Mouse (Mus musculus) midbrain, embryonic 12.5 days (tissue): ENCODE measurements around the gene Zfp637. TPM values are rescaled to one million over a fixed set of nuclear protein-coding genes. Genes with fewer than 3 reads are reported as not detected.

Source experiments
- ATAC-seq: fragments of 200-750 bp; cut with Nextera tagmentation; 2 replicates; pipeline ENCODE4 v1.8.0; 2017; ENCODE audit warnings: low read depth, moderate TSS enrichment, moderate library complexity; ENCODE audit not compliant: low FRiP score
- H3K27ac ChIP-seq: fragments of 300-500 bp; sonication (generic); replicated peaks from 2 replicates; pipeline ENCODE4 v1.5.1; 2016; ENCODE audit warnings: mild to moderate bottlenecking
- H3K27me3 ChIP-seq: fragments of 300-500 bp; sonication (generic); 2 replicates; pipeline ENCODE4 v1.6.1; 2016; ENCODE audit warnings: mild to moderate bottlenecking
- H3K36me3 ChIP-seq: fragments of 300-500 bp; sonication (generic); 2 replicates; pipeline ENCODE4 v1.6.1; 2016
- H3K4me1 ChIP-seq: fragments of 300-500 bp; sonication (generic); 2 replicates; pipeline ENCODE4 v1.6.1; 2016
- H3K4me2 ChIP-seq: fragments of 300-500 bp; sonication (generic); replicated peaks from 2 replicates; pipeline ENCODE4 v1.6.1; 2016; ENCODE audit warnings: mild to moderate bottlenecking, moderate library complexity
- H3K4me3 ChIP-seq: fragments of 300-500 bp; sonication (generic); 2 replicates; pipeline ENCODE4 v1.5.1; 2016; ENCODE audit warnings: mild to moderate bottlenecking
- H3K9ac ChIP-seq: fragments of 300-500 bp; sonication (generic); replicated peaks from 2 replicates; pipeline ENCODE4 v1.6.1; 2016; ENCODE audit warnings: mild to moderate bottlenecking, moderate library complexity
- H3K9me3 ChIP-seq: fragments of 300-500 bp; sonication (generic); 2 replicates; pipeline ENCODE4 v1.6.1; 2016; ENCODE audit warnings: mild to moderate bottlenecking
- WGBS: fragments of 180-500 bp; shearing (Covaris S2); methylation state at CpG from one replicate; pipeline ENCODE4 v1.1.7; 2016; 5-methylcytosine and 5-hydroxymethylcytosine counted together
- polyA plus RNA-seq: library from polyadenylated mRNA; unstranded; fragments of >200 nt; fragmentation: Nextera tagmentation; extraction: Ambion mirVana; gene quantifications from 2 replicates; pipeline ENCODE4 v1.2.1, GENCODE M21; 2016

The Zfp637 gene
- polyA plus RNA-seq, 1 experiment from 2014 or later, result 134 TPM

- 60% methylated on average over 2 of the region's 2 CpGs for WGBS
- Histone ChIP-seq H3K9me3 (no peaks in the 10 kb centered on the region), H3K4me3 (no peak overlapping the region), H3K27ac (no peak overlapping the region), H3K27me3 (peaks cover 3% of the 10 kb centered on the region; the same call in 1 of the 2 replicates), H3K9ac (no peak overlapping the region), H3K4me1 (0 out of 2 replicates have a peak, but pooled peaks cover 3% of the 10 kb centered on the region), H3K36me3 (no peaks in the 10 kb centered on the region), H3K4me2 (no peak overlapping the region)
- ATAC-seq, result no peak
Observed at GRCm38 (mm10) chr6:117888642-117889096, 47.7 kb downstream of the Zfp637 start.

- Histone ChIP-seq H3K4me1 (0 out of 2 replicates have a peak, but pooled peaks cover 3% of the 10 kb centered on the region), H3K27me3 (peaks cover 3% of the 10 kb centered on the region; the same call in 1 of the 2 replicates), H3K4me3 (no peak overlapping the region), H3K27ac (no peak overlapping the region), H3K9ac (no peak overlapping the region), H3K9me3 (no peaks in the 10 kb centered on the region), H3K36me3 (no peaks in the 10 kb centered on the region), H3K4me2 (no peak overlapping the region)
- 81% methylated on average over 6 of the region's 6 CpGs for WGBS
- no peak for ATAC-seq
Observed at GRCm38 (mm10) chr6:117890257-117890656, 49.3 kb downstream of the Zfp637 start.

GRCm38 (mm10) chr6:117891369-117892160 is 50.6 kb downstream of the Zfp637 start:
- H3K4me2 ChIP-seq, result no peak overlapping the region
- peaks cover 3% of the 10 kb centered on the region; the same call in 1 of the 2 replicates for H3K27me3 ChIP-seq
- no peak overlapping the region for H3K27ac ChIP-seq
- ATAC-seq, result no peak
- 68% methylated on average over 14 of the region's 14 CpGs for WGBS
- H3K36me3 ChIP-seq, result no peaks in the 10 kb centered on the region
- H3K4me1 ChIP-seq, result 0 out of 2 replicates have a peak, but pooled peaks cover 3% of the 10 kb centered on the region
- no peak overlapping the region for H3K9ac ChIP-seq
- H3K4me3 ChIP-seq, result no peak overlapping the region
- H3K9me3 ChIP-seq, result no peaks in the 10 kb centered on the region

GRCm38 (mm10) chr6:117892386-117892785 is 51.4 kb downstream of the Zfp637 start:
- ATAC-seq, result no peak
- H3K27me3 ChIP-seq, result peaks cover 3% of the 10 kb centered on the region; the same call in 1 of the 2 replicates
- no peak overlapping the region for H3K4me3 ChIP-seq
- WGBS, result 67% methylated on average over 3 of the region's 3 CpGs
- H3K9ac ChIP-seq, result no peak overlapping the region
- H3K27ac ChIP-seq, result no peak overlapping the region
- H3K9me3 ChIP-seq, result no peaks in the 10 kb centered on the region
- 0 out of 2 replicates have a peak, but pooled peaks cover 3% of the 10 kb centered on the region for H3K4me1 ChIP-seq
- no peaks in the 10 kb centered on the region for H3K36me3 ChIP-seq
- no peak overlapping the region for H3K4me2 ChIP-seq

GRCm38 (mm10) chr6:117893435-117893834 is 52.5 kb downstream of the Zfp637 start:
- H3K4me3 ChIP-seq, result no peak overlapping the region
- 0 out of 2 replicates have a peak, but pooled peaks cover 3% of the 10 kb centered on the region for H3K4me1 ChIP-seq
- no peak overlapping the region for H3K9ac ChIP-seq
- ATAC-seq, result no peak
- no peak overlapping the region for H3K27ac ChIP-seq
- H3K36me3 ChIP-seq, result no peaks in the 10 kb centered on the region
- no peaks in the 10 kb centered on the region for H3K9me3 ChIP-seq
- no peaks in the 10 kb centered on the region for H3K27me3 ChIP-seq
- H3K4me2 ChIP-seq, result no peak overlapping the region
- 96% methylated on average over 2 of the region's 2 CpGs for WGBS

Other genes with a start within 250 kb of the Zfp637 start
- 11.4 and 12.7 TPM in 2 replicates for gene Zfp239, start 20.9 kb downstream of the Zfp637 start, polyA plus RNA-seq
- 518 and 521 TPM in 2 replicates for gene Hnrnpf, start 59.1 kb downstream of the Zfp637 start, polyA plus RNA-seq
- gene Fxyd4, start 96.5 kb downstream of the Zfp637 start, polyA plus RNA-seq, result 1.8 and 3.0 TPM in 2 replicates
- gene Rasgef1a, start 170.3 kb downstream of the Zfp637 start, polyA plus RNA-seq, result 0.20 and 0.22 TPM in 2 replicates